Mouse (Mus musculus) stomach, postnatal 0 days (tissue): ENCODE data around the gene Rgs8.

Source experiments
- CTCF ChIP-seq: IDR thresholded peaks from 2 replicates; pipeline ENCODE4 v1.5.1; 2016; ENCODE audit warnings: antibody characterized with exemption, low read depth, mild to moderate bottlenecking, moderate library complexity
- EP300 ChIP-seq: optimal IDR thresholded peaks from 2 replicates; pipeline ENCODE3; 2016; ENCODE audit warnings: antibody characterized with exemption

DNA sequence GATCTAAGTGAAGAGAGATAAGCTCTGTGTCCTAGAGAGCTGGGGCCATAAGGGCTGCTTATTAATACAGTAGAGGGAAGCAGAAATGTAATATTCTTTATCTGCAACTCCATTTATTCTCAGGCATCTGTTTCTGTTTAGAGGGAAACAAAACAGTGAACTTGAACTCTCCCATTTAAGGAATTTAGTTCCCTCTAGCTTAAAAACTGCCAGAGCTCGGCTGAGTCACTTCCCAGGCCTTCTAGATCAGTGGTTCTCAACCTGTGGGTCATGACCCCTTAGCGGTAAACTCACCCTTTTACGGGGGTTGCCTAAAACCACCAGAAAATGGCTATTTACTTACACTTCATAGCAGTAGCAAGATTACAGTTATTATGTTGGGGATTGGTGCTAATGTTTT is 32.8 kb downstream of the Rgs8 start:
- no peak for TF ChIP-seq CTCF
- TF ChIP-seq EP300, result no peak
